Mouse (Mus musculus) embryonic facial prominence, embryonic 15.5 days (tissue): ENCODE results near the gene Ccdc34. TPM values are rescaled to one million over a fixed set of nuclear protein-coding genes. Genes with fewer than 3 reads are reported as not detected.
"Not testable (repeated sequence)": the region's sequence is repeated elsewhere in the genome, so short reads cannot be mapped to it uniquely, and the experiment has no call there.

Experiments used
- ATAC-seq: fragments of 200-750 bp; cut with Nextera tagmentation; 2 replicates; pipeline ENCODE4 v1.8.0; 2017; ENCODE audit warnings: low read depth, moderate TSS enrichment; ENCODE audit not compliant: insufficient number of reproducible peaks, low FRiP score, low TSS enrichment
- H3K27ac ChIP-seq: fragments of 300-500 bp; sonication (generic); replicated peaks from 2 replicates; pipeline ENCODE4 v1.5.1; 2015; ENCODE audit warnings: mild to moderate bottlenecking, inconsistent platforms
- H3K27me3 ChIP-seq: fragments of 300-500 bp; sonication (generic); 2 replicates; pipeline ENCODE4 v1.6.1; 2015; ENCODE audit warnings: inconsistent platforms
- H3K36me3 ChIP-seq: fragments of 300-500 bp; sonication (generic); 2 replicates; pipeline ENCODE4 v1.6.1; 2015; ENCODE audit warnings: mild to moderate bottlenecking, inconsistent platforms
- H3K4me1 ChIP-seq: fragments of 300-500 bp; sonication (generic); 2 replicates; pipeline ENCODE4 v1.6.1; 2015; ENCODE audit warnings: inconsistent platforms
- H3K4me2 ChIP-seq: fragments of 300-500 bp; sonication (generic); replicated peaks from 2 replicates; pipeline ENCODE4 v1.6.1; 2015; ENCODE audit warnings: mild to moderate bottlenecking, inconsistent platforms
- H3K4me3 ChIP-seq: fragments of 300-500 bp; sonication (generic); replicated peaks from 2 replicates; pipeline ENCODE4 v1.5.1; 2015; ENCODE audit warnings: mild to moderate bottlenecking, inconsistent platforms
- H3K9ac ChIP-seq: fragments of 300-500 bp; sonication (generic); 2 replicates; pipeline ENCODE4 v1.6.1; 2015; ENCODE audit warnings: inconsistent platforms
- H3K9me3 ChIP-seq: fragments of 300-500 bp; sonication (generic); replicated peaks from 2 replicates; pipeline ENCODE4 v1.6.1; 2016; ENCODE audit warnings: inconsistent platforms
- WGBS: fragments of 180-500 bp; shearing (Covaris S2); methylation state at CpG from one replicate; pipeline ENCODE4 v1.1.7; 2015; 5-methylcytosine and 5-hydroxymethylcytosine counted together
- polyA plus RNA-seq: library from polyadenylated mRNA; unstranded; fragments of >200 nt; fragmentation: Nextera tagmentation; extraction: Ambion mirVana; gene quantifications from 2 replicates; pipeline ENCODE4 v1.2.1, GENCODE M21; 2015

The Ccdc34 gene
- polyA plus RNA-seq, 1 experiment from 2014 or later: 47.1 TPM

- no peak overlapping the region for H3K4me3 ChIP-seq
- WGBS: 73% methylated on average over 2 of the region's 2 CpGs
- H3K4me2 ChIP-seq: no peak overlapping the region
- no peak overlapping the region for H3K27ac ChIP-seq
- no peaks in the 10 kb centered on the region for H3K36me3 ChIP-seq
- ATAC-seq: no peak
- no peak overlapping the region for H3K9ac ChIP-seq
- H3K9me3 ChIP-seq: no peaks in the 10 kb centered on the region
- H3K27me3 ChIP-seq: no peaks in the 10 kb centered on the region
- H3K4me1 ChIP-seq: peaks cover 27% of the 10 kb centered on the region
Observed at GRCm38 (mm10) chr2:110082975-110083374, 65.4 kb downstream of the Ccdc34 start.

GRCm38 (mm10) chr2:110085701-110086143, 68.1 kb downstream of the Ccdc34 start:
- Histone ChIP-seq H3K27me3 (no peaks in the 10 kb centered on the region), H3K36me3 (no peaks in the 10 kb centered on the region), H3K4me1 (peaks cover 17% of the 10 kb centered on the region), H3K27ac (peak overlapping the region; percentile 87), H3K4me2 (no peak overlapping the region), H3K9me3 (no peaks in the 10 kb centered on the region), H3K9ac (no peak overlapping the region), H3K4me3 (no peak overlapping the region)
- 18% methylated on average over 3 of the region's 3 CpGs for WGBS
- peak; percentile 97 for ATAC-seq

GRCm38 (mm10) chr2:110114133-110114532, 96.5 kb downstream of the Ccdc34 start:
- Histone ChIP-seq H3K4me3 (no peak overlapping the region), H3K4me1 (no peaks in the 10 kb centered on the region), H3K36me3 (no peaks in the 10 kb centered on the region), H3K27ac (peak overlapping the region; percentile 66), H3K9ac (no peak overlapping the region), H3K9me3 (no peaks in the 10 kb centered on the region), H3K4me2 (no peak overlapping the region), H3K27me3 (no peaks in the 10 kb centered on the region)
- WGBS: 39% methylated on average over 3 of the region's 3 CpGs
- ATAC-seq: peak; percentile 72

- no peak overlapping the region for H3K27ac ChIP-seq
- no peaks in the 10 kb centered on the region for H3K36me3 ChIP-seq
- no peak overlapping the region for H3K4me3 ChIP-seq
- H3K4me1 ChIP-seq: no peaks in the 10 kb centered on the region
- no peaks in the 10 kb centered on the region for H3K27me3 ChIP-seq
- 66% methylated on average over 2 of the region's 2 CpGs for WGBS
- H3K9me3 ChIP-seq: no peaks in the 10 kb centered on the region
- H3K4me2 ChIP-seq: no peak overlapping the region
- ATAC-seq: no peak
- no peak overlapping the region for H3K9ac ChIP-seq
Observed at GRCm38 (mm10) chr2:110129396-110129795, 111.8 kb downstream of the Ccdc34 start.

GRCm38 (mm10) chr2:110131573-110131972, 114.0 kb downstream of the Ccdc34 start:
- Histone ChIP-seq H3K27ac (no peak overlapping the region), H3K4me2 (no peak overlapping the region), H3K27me3 (no peaks in the 10 kb centered on the region), H3K9ac (no peak overlapping the region), H3K4me3 (no peak overlapping the region), H3K4me1 (0 out of 2 replicates have a peak, but pooled peaks cover 6% of the 10 kb centered on the region), H3K9me3 (no peaks in the 10 kb centered on the region), H3K36me3 (no peaks in the 10 kb centered on the region)
- ATAC-seq: no peak
- 36% methylated on average over 2 of the region's 2 CpGs for WGBS

- Histone ChIP-seq H3K9ac (no peak overlapping the region), H3K9me3 (no peaks in the 10 kb centered on the region), H3K36me3 (no peaks in the 10 kb centered on the region), H3K4me3 (no peak overlapping the region), H3K4me2 (no peak overlapping the region), H3K27ac (no peak overlapping the region), H3K4me1 (0 out of 2 replicates have a peak, but pooled peaks cover 6% of the 10 kb centered on the region), H3K27me3 (no peaks in the 10 kb centered on the region)
- 69% methylated on average over 3 of the region's 3 CpGs for WGBS
- ATAC-seq: no peak
Observed at GRCm38 (mm10) chr2:110133356-110134115, 115.9 kb downstream of the Ccdc34 start.

- H3K9ac ChIP-seq: no peak overlapping the region
- H3K36me3 ChIP-seq: no peaks in the 10 kb centered on the region
- no peak overlapping the region for H3K27ac ChIP-seq
- H3K4me3 ChIP-seq: no peak overlapping the region
- H3K9me3 ChIP-seq: no peaks in the 10 kb centered on the region
- H3K4me1 ChIP-seq: 0 out of 2 replicates have a peak, but pooled peaks cover 6% of the 10 kb centered on the region
- WGBS: 54% methylated on average over 2 of the region's 2 CpGs
- H3K4me2 ChIP-seq: no peak overlapping the region
- no peaks in the 10 kb centered on the region for H3K27me3 ChIP-seq
- no peak for ATAC-seq
Observed at GRCm38 (mm10) chr2:110134765-110135594, 117.4 kb downstream of the Ccdc34 start.

GRCm38 (mm10) chr2:110137291-110137690, 119.7 kb downstream of the Ccdc34 start:
- Histone ChIP-seq H3K9me3 (no peaks in the 10 kb centered on the region), H3K27ac (no peak overlapping the region), H3K27me3 (no peaks in the 10 kb centered on the region), H3K4me1 (0 out of 2 replicates have a peak, but pooled peaks cover 6% of the 10 kb centered on the region), H3K36me3 (no peaks in the 10 kb centered on the region), H3K4me3 (no peak overlapping the region), H3K9ac (no peak overlapping the region), H3K4me2 (no peak overlapping the region)
- WGBS: 69% methylated on average over 1 of the region's 1 CpGs
- ATAC-seq: no peak

- Histone ChIP-seq H3K4me2 (no peak overlapping the region), H3K9me3 (no peaks in the 10 kb centered on the region), H3K4me1 (0 out of 2 replicates have a peak, but pooled peaks cover 6% of the 10 kb centered on the region), H3K27me3 (no peaks in the 10 kb centered on the region), H3K27ac (no peak overlapping the region), H3K4me3 (no peak overlapping the region), H3K9ac (no peak overlapping the region), H3K36me3 (no peaks in the 10 kb centered on the region)
- WGBS: 98% methylated on average over 1 of the region's 1 CpGs
- no peak for ATAC-seq
Observed at GRCm38 (mm10) chr2:110138096-110138495, 120.5 kb downstream of the Ccdc34 start.

- H3K4me2 ChIP-seq, H3K9ac ChIP-seq, H3K27ac ChIP-seq, H3K27me3 ChIP-seq, H3K36me3 ChIP-seq, H3K9me3 ChIP-seq, ATAC-seq, H3K4me3 ChIP-seq, H3K4me1 ChIP-seq: not testable (repeated sequence)
Observed at GRCm38 (mm10) chr2:110147980-110148379, 130.4 kb downstream of the Ccdc34 start.

- Histone ChIP-seq H3K27me3 (no peaks in the 10 kb centered on the region), H3K36me3 (no peaks in the 10 kb centered on the region), H3K9me3 (no peaks in the 10 kb centered on the region), H3K27ac (peak overlapping the region; percentile 66), H3K4me3 (no peak overlapping the region), H3K4me2 (no peak overlapping the region), H3K4me1 (no peaks in the 10 kb centered on the region), H3K9ac (no peak overlapping the region)
- no peak for ATAC-seq
Observed at GRCm38 (mm10) chr2:110149246-110149645, 131.6 kb downstream of the Ccdc34 start.
